Mouse (Mus musculus): ENCODE measurements around the gene Slc19a2. TPM values are rescaled to one million over a fixed set of nuclear protein-coding genes. Genes with fewer than 3 reads are reported as not detected.
A peak's percentile ranks its signal among the peaks of the same experiment; 100 is the strongest.

Gene Slc19a2
- total RNA-seq, 1 experiment = 93.3 TPM

DNA sequence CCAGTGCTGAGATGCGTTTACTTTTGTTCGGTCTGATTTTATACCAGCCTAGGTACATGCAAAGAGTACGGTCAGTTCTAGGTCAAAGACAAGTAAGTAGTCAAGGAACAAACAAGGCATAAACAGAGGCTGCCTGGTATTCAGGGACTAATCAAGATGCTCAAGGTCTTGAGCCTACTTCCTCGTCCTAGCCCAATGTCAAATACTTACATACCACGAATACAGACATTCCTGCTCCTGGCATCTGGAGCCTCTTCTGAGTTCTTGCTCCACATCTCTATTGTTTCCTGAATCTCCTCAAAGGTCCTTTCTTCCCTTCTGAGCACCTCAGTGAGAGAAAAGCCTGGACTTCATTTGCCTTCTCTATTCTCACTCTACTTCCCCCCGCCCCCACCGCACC, 22.1 kb downstream of the Slc19a2 start:
- H3K9me3 ChIP-seq (ENCODE audit: control insufficient read depth, insufficient read depth, low read depth, low read length) = no peaks in the 10 kb centered on the region
- H3K4me3 ChIP-seq (ENCODE audit: insufficient read depth in 1 of 2, low read depth in 1 of 2, low read length in 2 of 2, poor library complexity in 1 of 2, severe bottlenecking in 1 of 2) = no peak overlapping the region
- no peak overlapping the region for H3K27ac ChIP-seq (ENCODE audit: insufficient read depth, low read depth, low read length, poor library complexity, severe bottlenecking)
- no peaks in the 10 kb centered on the region for H3K36me3 ChIP-seq (ENCODE audit: control insufficient read depth, insufficient read depth, low read length, poor library complexity, severe bottlenecking)
- H3K4me1 ChIP-seq (ENCODE audit: control insufficient read depth in 2 of 2, insufficient read depth in 2 of 2, low read length in 2 of 2, poor library complexity in 1 of 2) = no peaks in the 10 kb centered on the region; a peak in 1 of 4 replicates
- no peak for DNase-seq (ENCODE audit: low read depth, low spot score)
- TF ChIP-seq MAFK (IDR thresholded peaks at IDR 0.05; ENCODE audit: insufficient read depth, low read depth, low read length) = no peak
- in situ Hi-C loops (cut with MboI; ENCODE audit: low sequenced_read_pairs in 2 of 2, unreplicated experiment in 2 of 2) = no loop called here
- no peak overlapping the region for H3K9ac ChIP-seq (ENCODE audit: insufficient read depth, low read depth, low read length, poor library complexity, severe bottlenecking)

GRCm38 (mm10) chr1:164273659-164274058, 24.8 kb downstream of the Slc19a2 start:
- Histone ChIP-seq H3K36me3 (ENCODE audit: control insufficient read depth, insufficient read depth, low read length, poor library complexity, severe bottlenecking) (no peaks in the 10 kb centered on the region), H3K4me1 (ENCODE audit: control insufficient read depth in 2 of 2, insufficient read depth in 2 of 2, low read length in 2 of 2, poor library complexity in 1 of 2) (no peaks in the 10 kb centered on the region; a peak in 1 of 4 replicates), H3K9me3 (ENCODE audit: control insufficient read depth, insufficient read depth, low read depth, low read length) (no peaks in the 10 kb centered on the region), H3K4me3 (ENCODE audit: insufficient read depth in 1 of 2, low read depth in 1 of 2, low read length in 2 of 2, poor library complexity in 1 of 2, severe bottlenecking in 1 of 2) (no peak overlapping the region), H3K9ac (ENCODE audit: insufficient read depth, low read depth, low read length, poor library complexity, severe bottlenecking) (no peak overlapping the region), H3K27ac (ENCODE audit: insufficient read depth, low read depth, low read length, poor library complexity, severe bottlenecking) (no peak overlapping the region)
- no peak for TF ChIP-seq CHD2 (IDR thresholded peaks at IDR 0.05; ENCODE audit: low read depth, low read length)
- TF ChIP-seq ZNF384 (IDR thresholded peaks at IDR 0.05; ENCODE audit: low read depth, low read length) = no peak
- no peak for TF ChIP-seq HCFC1 (IDR thresholded peaks at IDR 0.05; ENCODE audit: borderline replicate concordance, insufficient read depth, low read length)
- TF ChIP-seq ZC3H11A (IDR thresholded peaks at IDR 0.05; ENCODE audit: borderline replicate concordance, low read depth, low read length) = no peak
- no peak for TF ChIP-seq MAFK (IDR thresholded peaks at IDR 0.05; ENCODE audit: insufficient read depth, low read depth, low read length)
- in situ Hi-C loops (cut with MboI; ENCODE audit: low sequenced_read_pairs in 2 of 2, unreplicated experiment in 2 of 2) = no loop called here
- no peak for DNase-seq (ENCODE audit: low read depth, low spot score)

- Histone ChIP-seq H3K4me3 (ENCODE audit: insufficient read depth in 1 of 2, low read depth in 1 of 2, low read length in 2 of 2, poor library complexity in 1 of 2, severe bottlenecking in 1 of 2) (peak within 1 kb of the TSS; percentile 67 to 70), H3K36me3 (ENCODE audit: control insufficient read depth, insufficient read depth, low read length, poor library complexity, severe bottlenecking) (no peaks in the 10 kb centered on the region), H3K9ac (ENCODE audit: insufficient read depth, low read depth, low read length, poor library complexity, severe bottlenecking) (peak within 1 kb of the TSS; percentile 62), H3K9me3 (ENCODE audit: control insufficient read depth, insufficient read depth, low read depth, low read length) (no peaks in the 10 kb centered on the region), H3K4me1 (ENCODE audit: control insufficient read depth in 2 of 2, insufficient read depth in 2 of 2, low read length in 2 of 2, poor library complexity in 1 of 2) (no peaks in the 10 kb centered on the region; a peak in 1 of 4 replicates), H3K27ac (ENCODE audit: insufficient read depth, low read depth, low read length, poor library complexity, severe bottlenecking) (no peak within 1 kb of the TSS)
- peak; percentile 95 for DNase-seq (ENCODE audit: low read depth, low spot score)
- in situ Hi-C loops (cut with MboI; ENCODE audit: low sequenced_read_pairs in 2 of 2, unreplicated experiment in 2 of 2) = no loop called here
- TF ChIP-seq MAFK (IDR thresholded peaks at IDR 0.05; ENCODE audit: insufficient read depth, low read depth, low read length) (no peak), CHD2 (IDR thresholded peaks at IDR 0.05; ENCODE audit: low read depth, low read length) (no peak), HCFC1 (IDR thresholded peaks at IDR 0.05; ENCODE audit: borderline replicate concordance, insufficient read depth, low read length) (no peak)
Measured at GRCm38 (mm10) chr1:164275455-164275954, 26.7 kb downstream of the Slc19a2 start, which contains the start of gene Ccdc181. TSS of gene Ccdc181 (plus strand) at chr1:164275585.

- TF ChIP-seq MAFK (IDR thresholded peaks at IDR 0.05; ENCODE audit: insufficient read depth, low read depth, low read length) (no peak), HCFC1 (IDR thresholded peaks at IDR 0.05; ENCODE audit: borderline replicate concordance, insufficient read depth, low read length) (no peak), CHD2 (IDR thresholded peaks at IDR 0.05; ENCODE audit: low read depth, low read length) (no peak), ZC3H11A (IDR thresholded peaks at IDR 0.05; ENCODE audit: borderline replicate concordance, low read depth, low read length) (no peak), ZNF384 (IDR thresholded peaks at IDR 0.05; ENCODE audit: low read depth, low read length) (no peak)
- Histone ChIP-seq H3K36me3 (ENCODE audit: control insufficient read depth, insufficient read depth, low read length, poor library complexity, severe bottlenecking) (no peaks in the 10 kb centered on the region), H3K4me1 (ENCODE audit: control insufficient read depth in 2 of 2, insufficient read depth in 2 of 2, low read length in 2 of 2, poor library complexity in 1 of 2) (no peaks in the 10 kb centered on the region; a peak in 1 of 4 replicates), H3K4me3 (ENCODE audit: insufficient read depth in 1 of 2, low read depth in 1 of 2, low read length in 2 of 2, poor library complexity in 1 of 2, severe bottlenecking in 1 of 2) (no peak overlapping the region), H3K9ac (ENCODE audit: insufficient read depth, low read depth, low read length, poor library complexity, severe bottlenecking) (no peak overlapping the region), H3K27ac (ENCODE audit: insufficient read depth, low read depth, low read length, poor library complexity, severe bottlenecking) (no peak overlapping the region), H3K9me3 (ENCODE audit: control insufficient read depth, insufficient read depth, low read depth, low read length) (no peaks in the 10 kb centered on the region)
- in situ Hi-C loops (cut with MboI; ENCODE audit: low sequenced_read_pairs in 2 of 2, unreplicated experiment in 2 of 2) = no loop called here
- DNase-seq (ENCODE audit: low read depth, low spot score) = no peak
Measured at GRCm38 (mm10) chr1:164276552-164276951, 27.7 kb downstream of the Slc19a2 start.

DNA sequence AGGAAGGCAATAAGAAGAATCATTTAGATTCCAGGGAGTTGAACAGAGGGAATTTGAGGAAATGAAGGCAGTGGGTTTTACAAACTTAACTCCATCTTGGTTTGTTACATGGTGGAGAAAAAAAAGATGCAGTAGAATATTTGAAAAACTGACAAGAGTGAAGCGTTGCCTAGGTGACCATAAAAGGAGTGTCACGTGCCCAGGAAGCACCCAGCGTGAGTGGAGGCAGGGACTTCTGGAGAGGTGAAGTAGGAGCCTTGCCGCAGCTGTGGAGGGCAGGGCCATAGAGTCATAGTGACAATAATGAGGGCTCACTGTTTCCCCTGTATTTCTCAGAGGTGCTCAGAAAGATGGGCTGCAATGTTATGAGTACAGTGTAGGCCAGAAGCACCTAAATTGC, 30.5 kb downstream of the Slc19a2 start:
- no peak for DNase-seq (ENCODE audit: low read depth, low spot score)
- no peak for TF ChIP-seq HCFC1 (IDR thresholded peaks at IDR 0.05; ENCODE audit: borderline replicate concordance, insufficient read depth, low read length)
- no peak for TF ChIP-seq ZNF384 (IDR thresholded peaks at IDR 0.05; ENCODE audit: low read depth, low read length)
- Histone ChIP-seq H3K4me3 (ENCODE audit: insufficient read depth in 1 of 2, low read depth in 1 of 2, low read length in 2 of 2, poor library complexity in 1 of 2, severe bottlenecking in 1 of 2) (no peak overlapping the region), H3K9me3 (ENCODE audit: control insufficient read depth, insufficient read depth, low read depth, low read length) (no peaks in the 10 kb centered on the region), H3K27ac (ENCODE audit: insufficient read depth, low read depth, low read length, poor library complexity, severe bottlenecking) (no peak overlapping the region), H3K4me1 (ENCODE audit: control insufficient read depth in 2 of 2, insufficient read depth in 2 of 2, low read length in 2 of 2, poor library complexity in 1 of 2) (no peaks in the 10 kb centered on the region; a peak in 1 of 4 replicates), H3K9ac (ENCODE audit: insufficient read depth, low read depth, low read length, poor library complexity, severe bottlenecking) (no peak overlapping the region), H3K36me3 (ENCODE audit: control insufficient read depth, insufficient read depth, low read length, poor library complexity, severe bottlenecking) (no peaks in the 10 kb centered on the region)
- in situ Hi-C loops (cut with MboI; ENCODE audit: low sequenced_read_pairs in 2 of 2, unreplicated experiment in 2 of 2) = no loop called here

All from ES-E14 (cell line).